Mouse (Mus musculus) ES-E14 (cell line): ENCODE data around the gene B230104I21Rik.

Experiments used
- CHD2 ChIP-seq: IDR thresholded peaks from 2 replicates; pipeline ENCODE4 v1.6.1; 2014; ENCODE audit warnings: mild to moderate bottlenecking, low read depth, low read length, inconsistent platforms
- HCFC1 ChIP-seq: IDR thresholded peaks from 2 replicates; pipeline ENCODE4 v1.6.1; 2012; ENCODE audit warnings: low read length, inconsistent platforms, borderline replicate concordance; ENCODE audit not compliant: insufficient read depth
- MAFK ChIP-seq: IDR thresholded peaks from 2 replicates; pipeline ENCODE4 v1.6.1; 2014; ENCODE audit warnings: mild to moderate bottlenecking, low read depth, low read length, inconsistent platforms; ENCODE audit not compliant: insufficient read depth
- ZC3H11A ChIP-seq: IDR thresholded peaks from 2 replicates; pipeline ENCODE4 v1.6.1; 2012; ENCODE audit warnings: low read depth, mild to moderate bottlenecking, inconsistent platforms, low read length, borderline replicate concordance
- ZNF384 ChIP-seq: IDR thresholded peaks from 2 replicates; pipeline ENCODE4 v1.6.1; 2012; ENCODE audit warnings: low read depth, low read length, inconsistent platforms

- TF ChIP-seq ZC3H11A (no peak), CHD2 (no peak), MAFK (no peak), HCFC1 (no peak), ZNF384 (no peak)
These were observed 10.5 kb upstream of the B230104I21Rik start for GRCm38 (mm10) chr4:154325410-154325809.
